Mouse (Mus musculus): ENCODE measurements around the gene Ssrp1.

Ssrp1 gene

DNA sequence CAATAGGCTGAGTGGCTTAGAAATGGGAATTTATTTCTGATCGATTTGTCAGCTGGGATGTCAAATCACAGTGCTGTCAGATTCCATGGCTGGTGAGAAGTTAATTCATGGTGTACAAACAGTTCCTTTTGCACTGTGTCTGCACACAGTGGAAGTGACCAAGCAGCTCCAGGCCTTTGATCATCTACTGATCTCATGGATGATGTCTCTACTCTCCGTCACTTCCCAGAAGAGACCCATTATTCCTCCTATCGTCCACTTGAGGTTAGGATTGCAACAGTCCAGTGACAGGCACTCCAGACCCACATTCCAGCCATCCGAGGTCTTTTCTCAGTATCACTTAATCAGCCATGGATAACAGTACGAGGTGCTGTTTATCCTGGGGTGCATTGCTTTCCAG, 36.7 kb downstream of the Ssrp1 start:
- no peak for DNase-seq (ENCODE audit: low spot score in 2 of 2)

DNA sequence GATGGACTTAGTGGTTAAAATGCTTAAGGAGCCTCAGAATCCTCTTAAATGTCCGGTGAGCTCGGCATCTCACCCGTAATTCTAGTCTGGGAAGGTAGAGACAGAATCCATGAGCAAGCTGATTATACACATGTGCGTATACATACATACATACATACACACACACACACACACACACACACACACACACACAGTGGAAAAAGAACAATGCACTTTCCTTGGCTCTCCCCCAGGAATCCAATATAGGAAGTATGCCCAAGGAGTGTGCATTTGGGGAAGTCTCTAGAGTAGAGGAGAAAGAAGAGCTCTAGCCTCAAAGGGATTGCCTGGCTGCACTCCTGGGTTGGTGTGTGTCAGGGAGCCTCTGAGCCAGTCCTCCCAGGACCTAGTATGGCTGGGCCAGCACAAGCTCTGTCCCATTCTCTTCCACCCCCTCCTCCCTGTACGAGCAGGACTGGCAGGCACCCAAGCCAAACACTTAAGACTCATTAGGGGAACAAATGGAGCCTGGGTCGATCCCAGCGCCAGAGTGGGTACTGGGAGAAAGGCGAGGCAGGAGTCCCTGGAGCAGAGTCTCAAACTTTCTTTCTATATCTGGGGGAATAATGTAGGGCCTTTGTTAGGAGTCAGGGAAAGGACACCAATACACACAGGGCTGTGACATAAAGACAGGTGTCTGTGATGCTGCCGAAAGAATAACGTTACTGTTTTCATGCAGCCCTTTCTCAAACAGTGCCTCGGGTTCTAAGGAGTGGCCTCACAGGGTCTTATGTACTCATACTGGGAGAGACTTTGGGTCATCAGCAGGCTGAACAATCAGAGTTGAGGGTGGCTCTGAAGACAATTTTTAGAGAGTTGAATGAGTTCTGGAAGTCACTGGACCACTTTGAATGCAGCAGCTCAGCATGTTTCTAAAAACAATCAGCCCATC, 51.9 kb downstream of the Ssrp1 start:
- no peak for DNase-seq (ENCODE audit: low spot score in 2 of 2)

DNA sequence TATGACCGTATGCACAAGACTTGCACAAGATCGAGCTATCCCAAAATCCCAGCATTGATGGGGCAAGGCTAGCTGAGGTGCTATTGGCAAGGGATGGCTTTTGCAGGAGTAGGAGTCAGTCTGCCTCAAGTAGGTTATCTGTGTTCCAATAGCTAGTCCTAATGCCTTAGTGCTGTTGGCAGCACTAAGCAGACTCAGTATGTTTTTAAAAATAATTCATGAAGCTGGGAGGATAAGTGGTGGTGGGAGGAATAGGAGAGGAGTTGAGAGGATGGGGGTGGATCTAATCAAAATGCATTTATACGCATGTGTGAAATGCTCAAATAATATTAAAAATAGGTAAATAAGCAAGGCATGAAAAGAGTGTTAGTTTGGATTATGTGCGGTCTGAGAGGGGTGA, 54.3 kb downstream of the Ssrp1 start:
- no peak for DNase-seq (ENCODE audit: low spot score in 2 of 2)

DNA sequence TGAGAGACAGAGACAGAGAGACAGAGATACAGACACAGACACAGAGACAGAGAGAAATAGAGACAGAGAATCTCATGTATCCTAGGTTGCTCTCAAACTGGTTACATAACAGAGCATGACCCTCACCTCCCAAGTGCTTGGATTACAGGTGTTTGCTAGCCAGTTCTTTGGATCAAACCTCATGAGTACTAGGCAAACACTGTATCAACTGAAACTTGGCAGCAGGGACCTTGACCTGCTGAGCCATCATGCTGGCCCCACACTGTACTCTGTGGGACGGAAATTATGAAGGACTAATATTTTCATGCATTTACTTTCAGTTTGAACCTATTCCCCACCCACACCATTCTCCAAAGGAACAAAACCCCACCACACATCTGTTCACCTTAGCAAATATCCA, 56.3 kb downstream of the Ssrp1 start:
- no peak for DNase-seq (ENCODE audit: low spot score in 2 of 2)

DNA sequence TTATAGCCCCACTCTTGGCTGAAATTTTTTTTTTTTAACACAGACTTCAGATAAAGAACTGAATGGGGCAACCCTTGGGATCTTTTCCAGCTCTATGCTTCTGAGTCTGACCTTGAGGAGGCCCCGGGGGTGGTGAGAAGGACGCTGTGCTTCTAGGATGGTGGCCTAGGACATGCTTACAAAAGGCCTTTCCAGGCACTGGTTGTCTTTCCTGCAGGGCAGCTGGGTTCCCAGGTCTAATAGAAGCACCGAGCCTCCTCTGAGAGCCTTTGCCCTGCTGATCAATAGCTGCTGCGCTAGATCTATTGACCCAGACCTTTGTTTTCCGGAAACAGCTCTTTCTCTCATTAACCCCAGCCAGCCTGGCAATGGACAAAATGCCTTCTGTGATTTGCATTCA, 58.9 kb downstream of the Ssrp1 start:
- DNase-seq (ENCODE audit: low spot score in 2 of 2), result no peak
